Mouse (Mus musculus) midbrain, embryonic 16.5 days (tissue): ENCODE measurements around the gene Ttc28. TPM values are rescaled to one million over a fixed set of nuclear protein-coding genes. Genes with fewer than 3 reads are reported as not detected.

ENCODE experiments used
- ATAC-seq: fragments of 200-750 bp; cut with Nextera tagmentation; 2 replicates; pipeline ENCODE4 v1.8.0; 2017; ENCODE audit warnings: moderate TSS enrichment
- H3K27ac ChIP-seq: fragments of 300-500 bp; sonication (generic); 2 replicates; pipeline ENCODE4 v1.5.1; 2014; ENCODE audit warnings: mild to moderate bottlenecking, low read length, mixed read lengths
- H3K27me3 ChIP-seq: fragments of 300-500 bp; sonication (generic); 2 replicates; pipeline ENCODE4 v1.6.1; 2014; ENCODE audit warnings: low read depth, low read length, mixed read lengths; ENCODE audit not compliant: control insufficient read depth, insufficient read depth
- H3K36me3 ChIP-seq: fragments of 300-500 bp; sonication (generic); 2 replicates; pipeline ENCODE4 v1.6.1; 2014; ENCODE audit warnings: mild to moderate bottlenecking, low read length, moderate library complexity, mixed read lengths; ENCODE audit not compliant: control insufficient read depth, insufficient read depth
- H3K4me1 ChIP-seq: fragments of 300-500 bp; sonication (generic); 2 replicates; pipeline ENCODE4 v1.6.1; 2014; ENCODE audit warnings: mild to moderate bottlenecking, low read length, mixed read lengths; ENCODE audit not compliant: control insufficient read depth, insufficient read depth
- H3K4me2 ChIP-seq: fragments of 300-500 bp; sonication (generic); 2 replicates; pipeline ENCODE4 v1.6.1; 2014; ENCODE audit warnings: mild to moderate bottlenecking, low read length, mixed read lengths
- H3K4me3 ChIP-seq: fragments of 300-500 bp; sonication (generic); 2 replicates; pipeline ENCODE4 v1.5.1; 2014; ENCODE audit warnings: low read depth, mild to moderate bottlenecking, low read length, moderate library complexity, mixed read lengths
- H3K9ac ChIP-seq: fragments of 300-500 bp; sonication (generic); 2 replicates; pipeline ENCODE4 v1.6.1; 2014; ENCODE audit warnings: low read depth, low read length, mixed read lengths
- H3K9me3 ChIP-seq: fragments of 300-500 bp; sonication (generic); replicated peaks from 2 replicates; pipeline ENCODE4 v1.6.1; 2014; ENCODE audit warnings: mild to moderate bottlenecking, low read length, mixed read lengths; ENCODE audit not compliant: control insufficient read depth, poor library complexity, severe bottlenecking
- WGBS: fragments of 180-500 bp; shearing (Covaris S2); extraction: QIAGEN DNeasy Blood & Tissue Kit; methylation state at CpG from one replicate; pipeline ENCODE4 v1.1.7; 2014; 5-methylcytosine and 5-hydroxymethylcytosine counted together
- polyA plus RNA-seq: library from polyadenylated mRNA; unstranded; fragments of >200 nt; fragmentation: Nextera tagmentation; extraction: Ambion mirVana; gene quantifications from 2 replicates; pipeline ENCODE4 v1.2.1, GENCODE M21; 2015

Gene Ttc28
- polyA plus RNA-seq, 1 experiment from 2014 or later = 16.6 TPM

DNA sequence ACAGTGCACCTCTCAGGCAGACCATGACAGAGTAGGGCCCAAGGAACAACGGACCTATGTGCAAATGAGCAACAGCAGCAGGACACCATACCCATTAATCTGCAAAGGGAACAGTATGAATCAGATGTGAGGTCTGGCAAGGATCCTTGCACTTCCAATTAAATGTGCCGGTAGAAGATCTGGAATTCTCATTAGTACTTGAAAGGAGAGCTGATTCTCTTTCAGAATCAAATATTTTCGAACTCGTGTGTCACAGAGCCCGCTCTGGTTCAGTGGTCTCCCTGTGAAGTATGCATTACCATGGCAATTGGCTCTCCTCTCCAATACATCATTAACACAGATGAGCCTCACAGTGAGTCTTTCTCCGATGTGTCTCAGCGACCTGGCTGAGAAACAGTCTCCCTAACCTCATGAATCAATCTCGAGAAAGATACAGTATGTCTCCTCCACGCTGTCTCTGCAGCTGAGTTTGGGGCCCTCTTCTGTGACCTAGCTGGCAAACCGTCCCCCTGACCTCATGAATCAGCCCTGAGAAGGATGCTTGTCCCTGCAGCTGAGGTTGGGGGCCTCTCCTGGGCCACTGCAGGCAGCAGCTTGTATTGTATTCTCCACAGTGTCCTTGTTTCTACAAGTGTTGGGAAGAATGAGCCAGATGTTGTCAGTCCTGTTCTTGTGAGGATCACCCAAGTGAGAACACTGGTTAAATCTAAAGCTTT lies 241.3 kb downstream of the Ttc28 start:
- WGBS = 26% methylated on average over 10 of the region's 10 CpGs
- ATAC-seq = 0 out of 2 replicates have a peak, but pooled peaks have one; percentile 26
- Histone ChIP-seq H3K4me1 (peaks cover 43% of the 10 kb centered on the region), H3K27ac (peak overlapping the region; percentile 66), H3K4me2 (no peak overlapping the region), H3K36me3 (no peaks in the 10 kb centered on the region), H3K27me3 (no peaks in the 10 kb centered on the region), H3K9me3 (no peaks in the 10 kb centered on the region), H3K9ac (no peak overlapping the region; the same call in 1 of the 2 replicates), H3K4me3 (no peak overlapping the region)

DNA sequence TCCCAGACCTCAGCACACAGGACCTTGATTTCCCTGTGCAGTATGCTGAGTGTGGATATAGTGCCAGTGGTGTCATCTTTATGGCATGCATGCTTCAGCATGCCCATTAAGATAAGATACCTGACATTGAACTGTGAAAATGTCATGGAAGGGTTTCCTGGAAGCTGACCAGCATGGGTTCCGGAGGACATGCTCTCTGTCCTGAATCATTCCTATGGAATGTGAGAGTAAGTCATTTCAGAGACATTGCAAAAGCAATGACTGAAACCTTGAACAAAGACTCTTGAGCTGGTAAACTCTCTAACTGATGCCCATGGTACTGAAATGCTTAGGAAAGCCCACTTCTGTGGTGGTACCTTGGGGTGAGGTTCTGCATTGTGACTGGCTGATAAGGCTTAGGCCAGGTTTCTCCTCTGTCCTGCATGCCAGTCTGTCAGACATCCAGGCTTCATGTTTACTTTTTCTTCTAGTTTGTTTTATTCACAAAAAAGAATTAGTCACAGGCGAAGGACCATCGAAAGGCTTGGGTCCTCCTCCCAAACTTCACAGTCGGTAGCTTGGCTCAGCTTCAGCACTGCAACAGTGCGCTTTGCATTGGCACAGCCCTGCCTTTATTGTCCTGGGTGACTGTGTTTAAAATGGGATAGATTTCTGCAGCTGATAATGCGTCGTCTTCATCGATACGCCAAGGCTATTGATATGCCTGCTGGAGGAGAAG lies 242.9 kb downstream of the Ttc28 start:
- ATAC-seq = no peak
- Histone ChIP-seq H3K27me3 (no peaks in the 10 kb centered on the region), H3K4me3 (no peak overlapping the region), H3K36me3 (no peaks in the 10 kb centered on the region), H3K9ac (no peak overlapping the region), H3K4me2 (no peak overlapping the region), H3K27ac (peak overlapping the region; percentile 40; the same call in 1 of the 2 replicates), H3K9me3 (no peaks in the 10 kb centered on the region), H3K4me1 (peaks cover 43% of the 10 kb centered on the region)
- 37% methylated on average over 9 of the region's 9 CpGs for WGBS

DNA sequence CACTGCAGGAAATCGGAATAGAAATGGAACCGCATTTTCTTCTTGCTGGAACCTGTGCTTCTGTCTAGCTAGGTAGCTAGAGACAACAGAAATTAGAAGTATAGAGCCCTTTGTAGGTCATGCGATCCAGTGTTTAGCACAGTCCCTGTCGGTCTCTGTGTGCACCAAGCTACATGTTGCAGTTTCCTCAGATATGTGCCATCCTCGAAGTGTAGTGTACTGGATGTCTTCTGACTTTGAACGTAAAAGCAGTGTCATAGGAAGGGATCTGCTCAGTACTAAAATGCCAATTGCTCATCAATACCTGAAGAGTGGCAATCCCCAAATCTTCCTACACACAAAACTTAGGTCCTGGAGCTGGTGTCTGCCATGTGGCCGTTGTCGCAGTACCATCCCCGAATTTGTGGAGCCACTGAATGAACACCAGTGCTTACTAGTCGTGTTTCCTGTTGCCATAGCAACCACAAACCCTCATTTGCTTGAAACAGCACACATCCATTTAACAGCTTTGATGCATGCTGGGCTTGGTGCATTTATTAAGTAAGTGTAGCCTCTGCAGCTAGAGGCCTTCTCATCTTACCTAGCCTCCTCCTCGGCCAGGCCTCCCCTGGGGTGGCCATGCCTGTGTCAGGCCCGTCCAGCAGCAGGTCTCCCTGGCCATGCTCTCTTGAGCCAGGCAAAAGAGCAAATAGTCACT lies 243.6 kb downstream of the Ttc28 start:
- Histone ChIP-seq H3K36me3 (no peaks in the 10 kb centered on the region), H3K4me1 (peaks cover 47% of the 10 kb centered on the region), H3K9me3 (no peaks in the 10 kb centered on the region), H3K4me3 (no peak overlapping the region), H3K4me2 (no peak overlapping the region), H3K27ac (peak overlapping the region; percentile 78), H3K9ac (no peak overlapping the region), H3K27me3 (no peaks in the 10 kb centered on the region)
- ATAC-seq = peak; percentile 75
- WGBS = 29% methylated on average over 12 of the region's 12 CpGs

GRCm38 (mm10) chr5:111124620-111125200 lies 245.1 kb downstream of the Ttc28 start:
- Histone ChIP-seq H3K4me2 (no peak overlapping the region), H3K9ac (no peak overlapping the region), H3K4me3 (no peak overlapping the region), H3K27me3 (no peaks in the 10 kb centered on the region), H3K4me1 (peaks cover 48% of the 10 kb centered on the region), H3K27ac (no peak overlapping the region), H3K36me3 (no peaks in the 10 kb centered on the region), H3K9me3 (no peaks in the 10 kb centered on the region)
- 91% methylated on average over 7 of the region's 7 CpGs for WGBS
- ATAC-seq = no peak

DNA sequence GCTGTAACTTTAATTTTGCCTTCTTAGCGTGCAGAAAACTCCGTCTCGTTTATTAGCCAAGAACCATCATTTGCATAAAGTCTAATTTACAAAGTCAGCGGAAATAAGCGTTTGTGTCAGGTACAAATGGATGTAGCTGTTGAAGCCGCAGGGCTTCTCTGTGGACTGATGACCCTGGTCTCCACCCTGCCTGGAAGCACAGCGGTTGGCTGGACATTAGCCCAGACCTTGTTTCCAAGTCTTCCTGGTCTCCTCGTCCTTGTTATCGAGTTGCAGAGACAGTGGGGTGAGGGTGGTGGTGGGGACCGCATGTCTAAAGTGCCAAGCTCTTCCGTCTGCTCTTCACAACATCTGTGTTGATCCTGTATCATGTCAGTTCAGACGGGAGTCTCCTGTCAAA lies 246.1 kb downstream of the Ttc28 start:
- Histone ChIP-seq H3K9ac (no peak overlapping the region), H3K4me3 (no peak overlapping the region), H3K4me1 (peaks cover 38% of the 10 kb centered on the region), H3K27ac (no peak overlapping the region), H3K36me3 (no peaks in the 10 kb centered on the region), H3K27me3 (no peaks in the 10 kb centered on the region), H3K4me2 (no peak overlapping the region), H3K9me3 (no peaks in the 10 kb centered on the region)
- ATAC-seq = no peak
- WGBS = 78% methylated on average over 12 of the region's 12 CpGs

DNA sequence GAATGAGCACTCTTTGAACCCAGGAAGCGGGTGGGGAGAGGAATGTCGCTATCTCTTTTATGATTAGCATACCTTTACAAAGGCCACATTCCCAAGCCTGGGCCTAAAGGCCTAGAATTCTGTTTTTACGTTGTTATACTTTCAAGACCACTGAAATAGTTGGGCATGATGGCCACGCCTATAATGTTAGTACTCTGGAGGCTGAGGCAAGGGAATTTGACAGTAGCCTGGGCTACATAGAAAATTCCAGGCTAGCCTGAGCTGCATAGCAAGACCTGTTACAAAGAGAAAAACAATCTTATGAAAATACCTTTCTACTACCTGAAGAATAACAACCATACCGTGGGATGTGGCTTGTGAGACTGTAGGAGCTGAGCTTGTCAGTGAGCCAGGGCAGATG lies 248.2 kb downstream of the Ttc28 start:
- no peaks in the 10 kb centered on the region for H3K9me3 ChIP-seq
- H3K4me3 ChIP-seq = no peak overlapping the region
- 88% methylated on average over 5 of the region's 5 CpGs for WGBS
- H3K4me2 ChIP-seq = no peak overlapping the region
- no peaks in the 10 kb centered on the region for H3K27me3 ChIP-seq
- no peak for ATAC-seq
- H3K9ac ChIP-seq = no peak overlapping the region
- H3K4me1 ChIP-seq = peaks cover 21% of the 10 kb centered on the region
- H3K27ac ChIP-seq = no peak overlapping the region
- H3K36me3 ChIP-seq = no peaks in the 10 kb centered on the region

- peaks cover 11% of the 10 kb centered on the region; the same call in 1 of the 2 replicates for H3K4me1 ChIP-seq
- ATAC-seq = no peak
- no peaks in the 10 kb centered on the region for H3K27me3 ChIP-seq
- H3K9ac ChIP-seq = no peak overlapping the region
- no peak overlapping the region for H3K4me3 ChIP-seq
- H3K4me2 ChIP-seq = no peak overlapping the region
- no peak overlapping the region for H3K27ac ChIP-seq
- H3K9me3 ChIP-seq = no peaks in the 10 kb centered on the region
- WGBS = 89% methylated on average over 8 of the region's 8 CpGs
- no peaks in the 10 kb centered on the region for H3K36me3 ChIP-seq
These were observed 250.5 kb downstream of the Ttc28 start for GRCm38 (mm10) chr5:111130121-111130520.

GRCm38 (mm10) chr5:111131561-111131960 lies 252.0 kb downstream of the Ttc28 start:
- H3K9me3 ChIP-seq = no peaks in the 10 kb centered on the region
- H3K4me1 ChIP-seq = peaks cover 16% of the 10 kb centered on the region
- no peak for ATAC-seq
- no peak overlapping the region for H3K4me3 ChIP-seq
- H3K27ac ChIP-seq = no peak overlapping the region
- H3K4me2 ChIP-seq = no peak overlapping the region
- H3K36me3 ChIP-seq = no peaks in the 10 kb centered on the region
- H3K27me3 ChIP-seq = no peaks in the 10 kb centered on the region
- 93% methylated on average over 18 of the region's 18 CpGs for WGBS
- H3K9ac ChIP-seq = no peak overlapping the region
